Mouse (Mus musculus) limb, embryonic 14.5 days (tissue): ENCODE data around the gene Hps1. TPM values are rescaled to one million over a fixed set of nuclear protein-coding genes. Genes with fewer than 3 reads are reported as not detected.
A peak's percentile ranks its signal among the peaks of the same experiment; 100 is the strongest.

Experiments used
- ATAC-seq: fragments of 200-750 bp; cut with Nextera tagmentation; 2 replicates; pipeline ENCODE4 v1.8.0; 2017; ENCODE audit warnings: low read depth, moderate number of reproducible peaks, moderate TSS enrichment; ENCODE audit not compliant: low FRiP score
- DNase-seq: peaks from one replicate; pipeline ENCODE4 v3.0.0-alpha.2; 2015; ENCODE audit warnings: low spot score
- H3K27ac ChIP-seq: fragments of 300-500 bp; sonication (generic); replicated peaks from 2 replicates; pipeline ENCODE4 v1.5.1; 2014; ENCODE audit warnings: low read depth, mild to moderate bottlenecking, low read length, moderate library complexity, mixed read lengths
- H3K27me3 ChIP-seq: fragments of 300-500 bp; sonication (generic); 2 replicates; pipeline ENCODE4 v1.6.1; 2014; ENCODE audit warnings: low read length, mixed read lengths; ENCODE audit not compliant: control insufficient read depth, insufficient read depth
- H3K36me3 ChIP-seq: fragments of 300-500 bp; sonication (generic); 2 replicates; pipeline ENCODE4 v1.6.1; 2014; ENCODE audit warnings: mild to moderate bottlenecking, low read length, moderate library complexity, mixed read lengths; ENCODE audit not compliant: control insufficient read depth, insufficient read depth
- H3K4me1 ChIP-seq: fragments of 300-500 bp; sonication (generic); 2 replicates; pipeline ENCODE4 v1.6.1; 2014; ENCODE audit warnings: antibody characterized with exemption, low read length, mixed read lengths; ENCODE audit not compliant: control insufficient read depth, insufficient read depth
- H3K4me2 ChIP-seq: fragments of 300-500 bp; sonication (generic); replicated peaks from 2 replicates; pipeline ENCODE4 v1.6.1; 2014; ENCODE audit warnings: low read depth, mild to moderate bottlenecking, low read length, moderate library complexity; ENCODE audit not compliant: severe bottlenecking
- H3K4me3 ChIP-seq: fragments of 300-500 bp; sonication (generic); replicated peaks from 2 replicates; pipeline ENCODE4 v1.5.1; 2014; ENCODE audit warnings: low read length
- H3K9ac ChIP-seq: fragments of 300-500 bp; sonication (generic); 2 replicates; pipeline ENCODE4 v1.6.1; 2014; ENCODE audit warnings: mild to moderate bottlenecking, low read depth, low read length, moderate library complexity; ENCODE audit not compliant: severe bottlenecking
- H3K9me3 ChIP-seq: fragments of 300-500 bp; sonication (generic); 2 replicates; pipeline ENCODE4 v1.6.1; 2016; ENCODE audit warnings: low read length; ENCODE audit not compliant: control insufficient read depth
- POLR2A ChIP-seq: fragments of 200-500 bp; IDR thresholded peaks from 2 replicates; pipeline ENCODE4 v1.8.0; 2012; ENCODE audit warnings: inconsistent platforms, mild to moderate bottlenecking, moderate library complexity, borderline replicate concordance; ENCODE audit not compliant: insufficient read depth, insufficient read length; ENCODE audit errors: extremely low read depth
- WGBS: fragments of 180-500 bp; shearing (Covaris S2); extraction: QIAGEN DNeasy Blood & Tissue Kit; methylation state at CpG from one replicate; pipeline ENCODE4 v1.1.7; 2014; 5-methylcytosine and 5-hydroxymethylcytosine counted together
- polyA plus RNA-seq, 2 experiments: library from polyadenylated mRNA; depleted of rRNA in 1 of 2; stranded (reverse) in 1 of 2; unstranded in 1 of 2; fragments of >200 nt; fragmentation: Nextera tagmentation in 1 of 2; extraction: Ambion mirVana in 1 of 2; gene quantifications; 2 replicates each; pipeline versions ENCODE4 v1.2.1 to v1.2.3; 2012 to 2014

The Hps1 gene
- polyA plus RNA-seq, 2 experiments, result 12.0 to 20.9 TPM

GRCm38 (mm10) chr19:42722500-42722899, 57.3 kb downstream of the Hps1 start:
- no peaks in the 10 kb centered on the region for H3K9me3 ChIP-seq
- no peak overlapping the region for H3K9ac ChIP-seq
- 0% methylated on average over 2 of the region's 2 CpGs for WGBS
- H3K27ac ChIP-seq, result no peak overlapping the region
- ATAC-seq (peak; percentile 77), DNase-seq (peak; percentile 55)
- no peak overlapping the region for H3K4me2 ChIP-seq
- no peaks in the 10 kb centered on the region for H3K36me3 ChIP-seq
- no peak for TF ChIP-seq POLR2A
- no peaks in the 10 kb centered on the region for H3K27me3 ChIP-seq
- H3K4me3 ChIP-seq, result no peak overlapping the region
- H3K4me1 ChIP-seq, result peaks cover 25% of the 10 kb centered on the region

- ATAC-seq, result no peak
- no peak overlapping the region for H3K9ac ChIP-seq
- no peak for DNase-seq
- WGBS, result 50% methylated on average over 3 of the region's 3 CpGs
- H3K4me3 ChIP-seq, result no peak overlapping the region
- H3K36me3 ChIP-seq, result no peaks in the 10 kb centered on the region
- H3K9me3 ChIP-seq, result no peaks in the 10 kb centered on the region
- H3K27me3 ChIP-seq, result no peaks in the 10 kb centered on the region
- no peak overlapping the region for H3K4me2 ChIP-seq
- peaks cover 15% of the 10 kb centered on the region for H3K4me1 ChIP-seq
- no peak for TF ChIP-seq POLR2A
- H3K27ac ChIP-seq, result no peak overlapping the region
Measured at GRCm38 (mm10) chr19:42718101-42718500, 61.7 kb downstream of the Hps1 start.

- Histone ChIP-seq H3K4me2 (no peak overlapping the region), H3K4me3 (no peak overlapping the region), H3K36me3 (no peaks in the 10 kb centered on the region), H3K9ac (no peak overlapping the region), H3K27ac (no peak overlapping the region), H3K4me1 (0 out of 2 replicates have a peak, but pooled peaks cover 12% of the 10 kb centered on the region), H3K27me3 (no peaks in the 10 kb centered on the region), H3K9me3 (no peaks in the 10 kb centered on the region)
- DNase-seq (no peak), ATAC-seq (no peak)
- 34% methylated on average over 5 of the region's 5 CpGs for WGBS
- no peak for TF ChIP-seq POLR2A
Measured at GRCm38 (mm10) chr19:42717668-42718067, 62.1 kb downstream of the Hps1 start.

- ATAC-seq, result no peak
- Histone ChIP-seq H3K9ac (no peak overlapping the region), H3K36me3 (no peaks in the 10 kb centered on the region), H3K9me3 (no peaks in the 10 kb centered on the region), H3K4me2 (no peak overlapping the region), H3K4me1 (0 out of 2 replicates have a peak, but pooled peaks cover 6% of the 10 kb centered on the region), H3K4me3 (no peak overlapping the region), H3K27ac (no peak overlapping the region), H3K27me3 (no peaks in the 10 kb centered on the region)
- no peak for TF ChIP-seq POLR2A
- WGBS, result 59% methylated on average over 7 of the region's 7 CpGs
- no peak for DNase-seq
Measured at GRCm38 (mm10) chr19:42716507-42716906, 63.3 kb downstream of the Hps1 start.

- WGBS, result 88% methylated on average over 9 of the region's 9 CpGs
- no peak overlapping the region for H3K9ac ChIP-seq
Measured at GRCm38 (mm10) chr19:42713770-42714169, 66.0 kb downstream of the Hps1 start.

More at GRCm38 (mm10) chr19:42713770-42714169, 66.0 kb downstream of the Hps1 start:
- DNase-seq, result no peak
- Histone ChIP-seq H3K36me3 (no peaks in the 10 kb centered on the region), H3K27me3 (no peaks in the 10 kb centered on the region), H3K9me3 (no peaks in the 10 kb centered on the region), H3K4me2 (no peak overlapping the region), H3K27ac (no peak overlapping the region), H3K4me3 (no peak overlapping the region), H3K4me1 (0 out of 2 replicates have a peak, but pooled peaks cover 6% of the 10 kb centered on the region)
- no peak for TF ChIP-seq POLR2A
- ATAC-seq, result no peak

Other genes with a start within 250 kb of the Hps1 start
- 11.9 TPM in 2 replicates for gene Loxl4, start 167.2 kb downstream of the Hps1 start, polyA plus RNA-seq (2012; rRNA removed)
- gene Loxl4, start 167.2 kb downstream of the Hps1 start, polyA plus RNA-seq (2014; fragmentation: Nextera tagmentation; extraction: Ambion mirVana), result 1.3 and 2.5 TPM in 2 replicates
- gene Pyroxd2, start 27.2 kb downstream of the Hps1 start, polyA plus RNA-seq (2012; rRNA removed), result 6.5 and 7.7 TPM in 2 replicates
- 2.4 and 2.9 TPM in 2 replicates for gene Pyroxd2, start 27.2 kb downstream of the Hps1 start, polyA plus RNA-seq (2014; fragmentation: Nextera tagmentation; extraction: Ambion mirVana)